Comparison of ENCODE assay signal across 11 mouse cellular contexts in the genomic region with DNA sequence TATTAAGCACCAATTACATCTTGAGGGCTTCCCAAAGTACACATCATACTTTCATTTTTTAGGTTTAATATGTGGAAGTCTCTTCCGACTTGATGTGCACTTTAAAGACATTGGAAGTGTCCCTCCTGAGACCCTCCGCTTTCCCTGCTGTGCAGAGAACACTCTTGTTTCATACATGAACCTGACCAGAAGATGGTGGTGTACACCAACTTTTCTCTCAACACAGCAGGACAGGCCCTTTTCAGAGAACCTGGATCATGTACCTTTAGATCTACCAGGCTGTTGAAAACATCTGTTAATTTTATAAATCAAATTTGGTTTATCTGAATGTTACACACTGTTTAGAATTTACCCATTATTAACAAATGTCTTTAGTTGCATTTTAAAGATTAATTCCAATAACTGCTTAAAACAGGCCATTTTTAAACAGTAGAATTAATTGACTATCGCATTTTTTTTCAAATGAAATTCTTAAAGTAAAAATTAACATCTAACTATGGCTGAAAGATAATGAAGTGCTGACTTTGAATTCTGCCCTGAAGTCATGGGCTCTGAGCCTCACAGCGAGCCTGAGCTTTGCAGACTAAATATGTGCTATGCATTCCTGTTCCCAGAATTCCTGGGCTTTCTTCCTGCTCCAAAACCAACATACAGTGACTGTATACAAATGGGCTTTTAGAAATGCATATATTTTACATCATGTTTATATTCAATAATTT.
DNase-seq lines count a peak whose midpoint lies in the region; ATAC-seq and TF ChIP-seq lines count a peak whose summit lies in the region.
"Had no signal": no experiment of that assay in that cellular context is flagged by ENCODE, and none has a peak within 500 bp of the region (broad histone marks: within the 10 kb centered on the region; RNA-seq: fewer than 3 reads in every experiment).

No protein-coding gene starts in this region.

- no peaks in the 10 kb centered on the region for H3K9me3 ChIP-seq in embryonic facial prominence, embryonic 11.5 days (replicated peaks; ENCODE audit: control insufficient read depth, low read length)
- no peaks in the 10 kb centered on the region for H3K9me3 ChIP-seq in embryonic facial prominence, embryonic 10.5 days
- H3K9me3 ChIP-seq in kidney, embryonic 16.5 days (ENCODE audit: low read length) = no peaks in the 10 kb centered on the region
- H3K9me3 ChIP-seq in midbrain, embryonic 13.5 days = no peaks in the 10 kb centered on the region
- H3K9me3 ChIP-seq: intestine, embryonic 15.5 days; liver, embryonic 13.5 days had no signal

- peak; percentile 44 for DNase-seq in embryonic facial prominence, embryonic 11.5 days (ENCODE audit: low spot score)
- no peak for DNase-seq in embryonic facial prominence, embryonic 10.5 days (ENCODE audit: low spot score)
- no peak for DNase-seq in kidney, postnatal 4 days
- no peak for DNase-seq in Patski (ENCODE audit: low read depth, low spot score)
- DNase-seq in urinary bladder, postnatal 10 days (ENCODE audit: low spot score) = no peak
- DNase-seq in urinary bladder, postnatal 36 days (ENCODE audit: low spot score in 2 of 2) = no peak
- DNase-seq: layer of hippocampus, postnatal 36 days; liver, embryonic 13.5 days had no signal

- no peak overlapping the region for H3K9ac ChIP-seq in embryonic facial prominence, embryonic 11.5 days (replicated peaks; ENCODE audit: low read length)
- H3K9ac ChIP-seq in kidney, embryonic 16.5 days (replicated peaks; ENCODE audit: low read length) = no peak overlapping the region
- H3K9ac ChIP-seq in midbrain, embryonic 13.5 days (replicated peaks) = no peak overlapping the region
- H3K9ac ChIP-seq: intestine, embryonic 15.5 days; liver, embryonic 13.5 days had no signal

- no peak overlapping the region for H3K4me2 ChIP-seq in embryonic facial prominence, embryonic 11.5 days (ENCODE audit: low read depth, low read length)
- H3K4me2 ChIP-seq in kidney, embryonic 16.5 days (replicated peaks; ENCODE audit: low read depth, low read length) = no peak overlapping the region
- H3K4me2 ChIP-seq in midbrain, embryonic 13.5 days (replicated peaks) = no peak overlapping the region
- H3K4me2 ChIP-seq: intestine, embryonic 15.5 days; liver, embryonic 13.5 days had no signal

- TF ChIP-seq CTCF in Patski (IDR thresholded peaks at IDR 0.05) = peak; percentile 72

- no peaks in the 10 kb centered on the region for H3K27me3 ChIP-seq in embryonic facial prominence, embryonic 11.5 days (ENCODE audit: control insufficient read depth, insufficient read depth, low read length)
- no peaks in the 10 kb centered on the region for H3K27me3 ChIP-seq in embryonic facial prominence, embryonic 10.5 days (replicated peaks; ENCODE audit: low read depth, poor library complexity, severe bottlenecking)
- no peaks in the 10 kb centered on the region for H3K27me3 ChIP-seq in kidney, embryonic 16.5 days (ENCODE audit: insufficient read depth, low read length)
- no peaks in the 10 kb centered on the region for H3K27me3 ChIP-seq in Patski
- 0 out of 2 replicates have a peak, but pooled peaks cover 6% of the 10 kb centered on the region for H3K27me3 ChIP-seq in midbrain, embryonic 13.5 days
- H3K27me3 ChIP-seq: intestine, embryonic 15.5 days; liver, embryonic 13.5 days had no signal

- H3K36me3 ChIP-seq in embryonic facial prominence, embryonic 11.5 days (replicated peaks; ENCODE audit: control insufficient read depth, insufficient read depth, low read depth, low read length) = no peaks in the 10 kb centered on the region
- H3K36me3 ChIP-seq in embryonic facial prominence, embryonic 10.5 days (replicated peaks) = no peaks in the 10 kb centered on the region
- no peaks in the 10 kb centered on the region for H3K36me3 ChIP-seq in kidney, embryonic 16.5 days (ENCODE audit: insufficient read depth, low read length)
- H3K36me3 ChIP-seq in midbrain, embryonic 13.5 days = no peaks in the 10 kb centered on the region
- H3K36me3 ChIP-seq: intestine, embryonic 15.5 days; liver, embryonic 13.5 days had no signal

- in situ Hi-C loops in Patski (cut with MboI; ENCODE audit: low pct_unique_long_range_greater_than_20kb) = no loop called here

- no peaks in the 10 kb centered on the region for H3K4me1 ChIP-seq in embryonic facial prominence, embryonic 11.5 days (ENCODE audit: control insufficient read depth, insufficient read depth, low read length)
- 0 out of 2 replicates have a peak, but pooled peaks cover 3% of the 10 kb centered on the region for H3K4me1 ChIP-seq in embryonic facial prominence, embryonic 10.5 days
- no peaks in the 10 kb centered on the region for H3K4me1 ChIP-seq in kidney, embryonic 16.5 days (ENCODE audit: insufficient read depth, low read length)
- H3K4me1 ChIP-seq in midbrain, embryonic 13.5 days (replicated peaks) = peaks cover 15% of the 10 kb centered on the region
- H3K4me1 ChIP-seq: intestine, embryonic 15.5 days; liver, embryonic 13.5 days had no signal

- no peak overlapping the region for H3K27ac ChIP-seq in embryonic facial prominence, embryonic 11.5 days (replicated peaks; ENCODE audit: low read depth, low read length)
- no peak overlapping the region for H3K27ac ChIP-seq in embryonic facial prominence, embryonic 10.5 days (replicated peaks)
- H3K27ac ChIP-seq in kidney, embryonic 16.5 days (ENCODE audit: low read length) = no peak overlapping the region
- H3K27ac ChIP-seq in midbrain, embryonic 13.5 days = no peak overlapping the region
- H3K27ac ChIP-seq: intestine, embryonic 15.5 days; liver, embryonic 13.5 days had no signal

- no peak for ATAC-seq in embryonic facial prominence, embryonic 11.5 days (replicated peaks; ENCODE audit: insufficient number of reproducible peaks, low FRiP score, low TSS enrichment, low read depth)
- peak; percentile 64; the same call in 1 of the 2 replicates for ATAC-seq in kidney, embryonic 16.5 days (ENCODE audit: low FRiP score, low TSS enrichment)
- no peak for ATAC-seq in Patski
- ATAC-seq in midbrain, embryonic 13.5 days = peak; percentile 55

- 81% methylated on average over 4 of the region's 4 CpGs for WGBS in embryonic facial prominence, embryonic 11.5 days
- 84% methylated on average over 4 of the region's 4 CpGs for WGBS in embryonic facial prominence, embryonic 10.5 days
- 68% methylated on average over 4 of the region's 4 CpGs for WGBS in kidney, embryonic 16.5 days
- WGBS in midbrain, embryonic 13.5 days = 59% methylated on average over 4 of the region's 4 CpGs

- no peak overlapping the region for H3K4me3 ChIP-seq in embryonic facial prominence, embryonic 11.5 days (ENCODE audit: low read depth, low read length)
- H3K4me3 ChIP-seq in embryonic facial prominence, embryonic 10.5 days = no peak overlapping the region
- H3K4me3 ChIP-seq in kidney, embryonic 16.5 days (ENCODE audit: low read length) = no peak overlapping the region
- H3K4me3 ChIP-seq in midbrain, embryonic 13.5 days (replicated peaks) = no peak overlapping the region
- H3K4me3 ChIP-seq: intestine, embryonic 15.5 days; liver, embryonic 13.5 days had no signal

- POLR2A ChIA-PET in Patski (lab: Charles Lee) = interaction anchor here (0.6 kb wide), 1 partner anchor 9 kb away, joined by 3 read pairs; no protein-coding TSS in a partner anchor

- CTCF ChIA-PET in Patski (lab: Charles Lee) = interaction anchor here (1.0 to 1.5 kb wide), 4 partner anchors 32 to 745 kb away, joined by 3 to 6 read pairs (median 3); no protein-coding TSS in a partner anchor

Comparison
In these comparisons a context has a peak if more than half of its experiments do, and no peak if none do; other contexts are left out.
1. ATAC-seq: peak in kidney, embryonic 16.5 days (single experiment) and midbrain, embryonic 13.5 days (single experiment); none in embryonic facial prominence, embryonic 11.5 days (single experiment) and Patski (single experiment).